Comparison of ENCODE assay signal across 8 mouse cellular contexts in genomic region chr3:121171243-121171871, GRCm38 (mm10). TPM values are rescaled to one million over a fixed set of nuclear protein-coding genes. Genes with fewer than 3 reads are reported as not detected.
A peak's percentile ranks its signal among the peaks of the same experiment; 100 is the strongest.
DNase-seq lines count a peak whose midpoint lies in the region; ATAC-seq and TF ChIP-seq lines count a peak whose summit lies in the region.

Gene Rwdd3 (minus strand): TSS chr3:121171695.

- peak within 1 kb of the TSS; percentile 75 for H3K4me2 ChIP-seq in embryonic facial prominence, embryonic 15.5 days (replicated peaks)
- H3K4me2 ChIP-seq in kidney, embryonic 15.5 days: peak within 1 kb of the TSS; percentile 84

- no peaks in the 10 kb centered on the region for H3K4me1 ChIP-seq in bone marrow, adult 2 months (ENCODE audit: control insufficient read depth, insufficient read depth, low read length)
- H3K4me1 ChIP-seq in embryonic facial prominence, embryonic 15.5 days: no peaks in the 10 kb centered on the region
- peaks cover 8% of the 10 kb centered on the region; the same call in 1 of the 2 replicates for H3K4me1 ChIP-seq in heart, embryonic 10.5 days
- 0 out of 2 replicates have a peak, but pooled peaks cover 9% of the 10 kb centered on the region for H3K4me1 ChIP-seq in kidney, embryonic 15.5 days

- H3K4me3 ChIP-seq in bone marrow, adult 2 months (replicated peaks; ENCODE audit: control insufficient read depth, low read depth, low read length): peak within 1 kb of the TSS; percentile 87
- peak within 1 kb of the TSS; percentile 70 for H3K4me3 ChIP-seq in embryonic facial prominence, embryonic 15.5 days (replicated peaks)
- peak within 1 kb of the TSS; percentile 80 for H3K4me3 ChIP-seq in heart, embryonic 10.5 days
- H3K4me3 ChIP-seq in kidney, embryonic 15.5 days (replicated peaks): peak within 1 kb of the TSS; percentile 66

- 1% methylated on average over 40 of the region's 40 CpGs for WGBS in bone marrow, adult 2 months
- under 1% methylated on average over 40 of the region's 40 CpGs for WGBS in embryonic facial prominence, embryonic 15.5 days
- under 1% methylated on average over 40 of the region's 40 CpGs for WGBS in heart, embryonic 10.5 days
- under 1% methylated on average over 40 of the region's 40 CpGs for WGBS in kidney, embryonic 15.5 days

- H3K27ac ChIP-seq in bone marrow, adult 2 months (ENCODE audit: control insufficient read depth, insufficient read depth, low read depth, low read length, poor library complexity): peak within 1 kb of the TSS; percentile 49
- peak within 1 kb of the TSS; percentile 79 for H3K27ac ChIP-seq in embryonic facial prominence, embryonic 15.5 days (replicated peaks)
- H3K27ac ChIP-seq in heart, embryonic 10.5 days: peak within 1 kb of the TSS; percentile 92
- H3K27ac ChIP-seq in kidney, embryonic 15.5 days: peak within 1 kb of the TSS; percentile 81

- H3K9ac ChIP-seq in embryonic facial prominence, embryonic 15.5 days: peak within 1 kb of the TSS; percentile 54
- H3K9ac ChIP-seq in kidney, embryonic 15.5 days: peak within 1 kb of the TSS; percentile 57

- DNase-seq in 416B (ENCODE audit: low read depth) (peak; percentile 92), liver (peak; percentile 97)
- peak; percentile 96 for DNase-seq in heart, embryonic 10.5 days (ENCODE audit: low spot score)
- peak; percentile 91 to 96 for DNase-seq in spleen, postnatal 4 days (ENCODE audit: low spot score in 2 of 2)

- peak; percentile 65 for TF ChIP-seq CTCF in bone marrow, adult 2 months (IDR thresholded peaks at IDR 0.05; ENCODE audit: control insufficient read depth, insufficient read depth, low read length)

- ATAC-seq in embryonic facial prominence, embryonic 15.5 days (ENCODE audit: insufficient number of reproducible peaks, low FRiP score, low TSS enrichment, low read depth): peak; percentile 93
- peak; percentile 96 for ATAC-seq in kidney, embryonic 15.5 days (replicated peaks; ENCODE audit: low FRiP score)
- ATAC-seq in monocyte, adult 5-6 weeks (replicated peaks; ENCODE audit: insufficient number of reproducible peaks, low FRiP score, low TSS enrichment, poor library complexity, severe bottlenecking): peak; percentile 94

- H3K27me3 ChIP-seq in embryonic facial prominence, embryonic 15.5 days: no peaks in the 10 kb centered on the region
- H3K27me3 ChIP-seq in heart, embryonic 10.5 days (ENCODE audit: insufficient read depth, poor library complexity, severe bottlenecking): no peaks in the 10 kb centered on the region
- H3K27me3 ChIP-seq in kidney, embryonic 15.5 days: no peaks in the 10 kb centered on the region

- no peaks in the 10 kb centered on the region for H3K36me3 ChIP-seq in embryonic facial prominence, embryonic 15.5 days
- H3K36me3 ChIP-seq in heart, embryonic 10.5 days: peaks cover 6% of the 10 kb centered on the region; the same call in 1 of the 2 replicates
- H3K36me3 ChIP-seq in kidney, embryonic 15.5 days: no peaks in the 10 kb centered on the region

- no peaks in the 10 kb centered on the region for H3K9me3 ChIP-seq in embryonic facial prominence, embryonic 15.5 days (replicated peaks)
- no peaks in the 10 kb centered on the region for H3K9me3 ChIP-seq in heart, embryonic 10.5 days
- no peaks in the 10 kb centered on the region for H3K9me3 ChIP-seq in kidney, embryonic 15.5 days (replicated peaks)

- TF ChIP-seq POLR2A in bone marrow, adult 2 months (IDR thresholded peaks at IDR 0.05; ENCODE audit: borderline replicate concordance, control insufficient read depth, low read depth, low read length): peak; percentile 67; the same call in 1 of the 2 replicates

RNA-seq across cellular contexts. Expression of gene Rwdd3, which starts in this region (rescaled TPM):
- polyA plus RNA-seq in bone marrow, adult 2 months (2011; ENCODE audit: insufficient read depth, insufficient read length, low replicate concordance, missing spikeins): 1.7 and 4.8 TPM in 2 replicates
- polyA plus RNA-seq in embryonic facial prominence, embryonic 15.5 days (2015; fragmentation: Nextera tagmentation; extraction: Ambion mirVana): 8.1 and 9.2 TPM in 2 replicates
- 4.0 and 5.2 TPM in 2 replicates for polyA plus RNA-seq in heart, embryonic 10.5 days (2016; fragmentation: Nextera tagmentation; extraction: Ambion mirVana)
- 4.6 and 5.9 TPM in 2 replicates for polyA plus RNA-seq in kidney, embryonic 15.5 days (2015; fragmentation: Nextera tagmentation; extraction: Ambion mirVana)
- 3.6 to 6.2 TPM (median 3.9 TPM) in 3 replicates for total RNA-seq in monocyte, adult 5-6 weeks (2017)

Comparison
In these comparisons a context has a peak if more than half of its experiments do, and no peak if none do; other contexts are left out.
1. Peak in every context shown above with its lines: DNase-seq, ATAC-seq, H3K4me3 ChIP-seq and H3K27ac ChIP-seq.